Mouse (Mus musculus) left cerebral cortex, postnatal 4 days (tissue): ENCODE results near the gene Pde8a. TPM values are rescaled to one million over a fixed set of nuclear protein-coding genes. Genes with fewer than 3 reads are reported as not detected.

ENCODE experiments used
- DNase-seq: peaks from one replicate; pipeline ENCODE4 v3.0.0-alpha.2; 2022
- intact Hi-C: fragments of 180-260 bp; cut with DNase I; formaldehyde crosslinking; loops from one replicate; pipeline ENCODE4 v1.15.1; 2025
- total RNA-seq, 2 experiments: library from RNA; stranded (reverse); gene quantifications; 2 replicates each; pipeline ENCODE4 v1.2.3; 2021

Gene Pde8a
- total RNA-seq, 2 experiments from 2014 or later = 2.4 to 4.5 TPM

GRCm38 (mm10) chr7:81209979-81210685 lies 3.3 kb upstream of the Pde8a start:
- intact Hi-C loops = no loop called here
- no peak for DNase-seq

DNA sequence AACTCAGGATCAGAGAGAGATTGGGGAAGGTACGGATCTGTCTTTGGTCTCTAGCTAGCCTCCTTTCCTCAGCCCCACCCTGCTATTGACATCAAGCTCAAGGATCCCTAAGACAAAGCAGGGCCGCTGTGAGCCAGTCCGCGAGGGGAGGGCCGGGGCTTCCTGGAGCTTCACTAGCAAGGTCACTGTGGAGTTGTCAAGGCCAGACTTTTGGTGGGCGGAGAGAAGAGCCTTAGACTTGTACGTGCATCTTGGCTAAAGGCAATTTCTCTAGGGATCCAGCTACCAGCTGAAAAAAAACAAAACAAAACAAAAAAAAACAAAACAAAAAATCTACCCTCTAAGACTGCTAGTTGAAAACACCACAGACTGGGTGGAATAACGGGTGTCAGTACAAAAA lies 1.6 kb upstream of the Pde8a start:
- intact Hi-C loops = no loop called here
- DNase-seq = no peak

- intact Hi-C loops = no loop called here
These were observed 1.1 kb upstream of the Pde8a start for GRCm38 (mm10) chr7:81212261-81212681.

GRCm38 (mm10) chr7:81212697-81213346 lies 574 bp upstream of the Pde8a start:
- peak; percentile 80 for DNase-seq
- intact Hi-C loops = no loop called here

More at GRCm38 (mm10) chr7:81212261-81212681, 1.1 kb upstream of the Pde8a start:
- peak; percentile 10 for DNase-seq

GRCm38 (mm10) chr7:81214153-81214907 lies 934 bp downstream of the Pde8a start:
- intact Hi-C loops = no loop called here
- DNase-seq = no peak

- DNase-seq = no peak
- intact Hi-C loops = no loop called here
These were observed 2.6 kb downstream of the Pde8a start for GRCm38 (mm10) chr7:81215950-81216349.

GRCm38 (mm10) chr7:81219321-81219720 lies 5.9 kb downstream of the Pde8a start:
- no peak for DNase-seq
- intact Hi-C loops = no loop called here

- intact Hi-C loops = no loop called here
- DNase-seq = no peak
These were observed 7.0 kb downstream of the Pde8a start for GRCm38 (mm10) chr7:81220381-81220780.

DNA sequence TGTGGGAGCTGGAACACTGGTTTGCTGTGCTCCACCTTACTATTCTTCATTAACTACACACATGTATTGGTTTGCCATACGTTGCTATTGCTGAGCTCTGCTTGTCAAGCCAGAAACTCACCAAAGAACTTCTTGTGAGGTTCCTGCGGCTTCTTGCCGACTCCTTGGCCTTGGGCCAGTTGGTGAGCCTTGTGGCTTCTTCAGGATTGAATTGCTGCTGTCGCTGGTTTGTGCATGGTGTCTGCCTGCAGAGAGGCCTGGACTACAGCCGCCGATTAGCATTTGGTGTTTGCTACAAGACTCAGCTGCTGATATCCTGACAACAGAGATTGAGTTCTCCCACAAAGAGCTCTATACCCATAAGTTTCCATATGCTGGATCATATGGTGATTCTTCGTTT lies 10.9 kb downstream of the Pde8a start:
- intact Hi-C loops = no loop called here
- DNase-seq = peak; percentile 17

GRCm38 (mm10) chr7:81230091-81230792 lies 16.8 kb downstream of the Pde8a start:
- intact Hi-C loops = no loop called here
- DNase-seq = no peak

- intact Hi-C loops = no loop called here
- DNase-seq = no peak
These were observed 19.3 kb downstream of the Pde8a start for GRCm38 (mm10) chr7:81232674-81233073.

DNA sequence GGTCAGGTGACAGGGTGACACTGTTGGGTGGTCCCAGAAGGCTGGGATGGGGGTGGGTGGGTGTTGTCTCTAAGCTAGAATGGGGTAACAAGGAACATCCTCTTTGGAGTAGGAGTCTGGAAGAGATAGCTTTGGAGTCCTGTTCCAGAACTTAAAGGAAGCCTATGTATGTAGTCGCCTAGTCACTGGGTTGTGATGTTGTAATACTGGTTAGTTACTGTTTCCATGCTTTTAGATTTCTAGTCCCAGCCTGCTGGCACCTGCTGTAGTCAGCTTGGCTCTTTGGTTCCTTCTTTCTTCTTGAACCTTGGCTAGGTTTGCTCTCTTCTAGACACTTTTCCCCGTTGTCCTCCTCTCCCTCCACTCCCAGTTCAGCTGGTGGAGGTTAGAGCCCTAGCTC lies 21.7 kb downstream of the Pde8a start:
- intact Hi-C loops = no loop called here
- DNase-seq = no peak

DNA sequence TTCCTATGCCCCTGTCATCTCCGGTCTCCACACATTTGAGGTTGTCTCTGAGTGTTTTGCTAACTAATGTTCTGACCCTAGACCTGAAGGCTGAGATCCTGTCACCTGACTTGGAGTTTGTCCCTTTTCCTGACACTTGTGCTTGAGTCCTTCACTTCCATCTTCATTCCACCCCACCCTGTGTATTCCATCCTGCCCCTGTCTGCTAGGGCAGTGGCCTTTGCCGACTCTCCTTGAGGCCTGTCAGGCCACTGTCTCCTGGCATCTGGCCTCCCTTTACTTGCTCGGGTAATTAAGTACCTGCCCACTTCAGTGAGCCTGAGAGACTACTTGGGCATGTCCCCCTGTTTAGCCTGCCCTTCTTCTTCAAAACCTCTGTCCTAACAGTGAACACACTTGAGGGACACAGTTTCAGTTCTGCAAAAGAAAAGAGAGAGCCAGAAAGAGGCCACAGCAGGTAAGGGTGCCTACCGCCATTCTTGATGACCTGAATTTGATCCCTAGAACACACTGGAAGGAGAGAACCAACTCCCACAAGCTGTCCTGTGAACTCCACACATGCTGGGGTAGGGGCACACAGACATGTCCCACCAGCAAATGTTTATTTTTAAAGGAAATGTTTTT lies 22.3 kb downstream of the Pde8a start:
- intact Hi-C loops = no loop called here
- DNase-seq = no peak

GRCm38 (mm10) chr7:81243361-81243760 lies 30.0 kb downstream of the Pde8a start:
- intact Hi-C loops = no loop called here
- DNase-seq = no peak

DNA sequence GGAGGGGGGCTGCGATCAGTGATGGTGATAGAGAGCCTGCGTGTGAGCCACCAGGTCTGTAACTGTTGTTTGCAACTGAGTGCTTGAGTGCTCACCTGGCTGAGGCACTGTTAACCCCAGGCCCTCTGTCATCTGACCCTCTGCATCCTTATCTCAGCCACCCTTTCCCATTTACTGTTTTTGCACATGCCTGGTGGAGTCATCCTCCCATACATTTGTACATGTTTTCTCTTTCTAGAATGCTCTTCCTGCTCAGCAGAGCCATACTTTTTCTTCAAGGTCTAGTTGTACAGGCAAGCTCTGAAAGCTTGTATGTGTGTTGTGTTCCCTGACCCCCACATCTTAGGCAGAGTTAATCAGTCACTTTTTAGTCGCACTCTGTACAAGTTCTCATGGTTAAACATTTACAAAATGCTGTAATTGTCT lies 36.5 kb downstream of the Pde8a start:
- DNase-seq = no peak
- intact Hi-C loops = no loop called here

DNA sequence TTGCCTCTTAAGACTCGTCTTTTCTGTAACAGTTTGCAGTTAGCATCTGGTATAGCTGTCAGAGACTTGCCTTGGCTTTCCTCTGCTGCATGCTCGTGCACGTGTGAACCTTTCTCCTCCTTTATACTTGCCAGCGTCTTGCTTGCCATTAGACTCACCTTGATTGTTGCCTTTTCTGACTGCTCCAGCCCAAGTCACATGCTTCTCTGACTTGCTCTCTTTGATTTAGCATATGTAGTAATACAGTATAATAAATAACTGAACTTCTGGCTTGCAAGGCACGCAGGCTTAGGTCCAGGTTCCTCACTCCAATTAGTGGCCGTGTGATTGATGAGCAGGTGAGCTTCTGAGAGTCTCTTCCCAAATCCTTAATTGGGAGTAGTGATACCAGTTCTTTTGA lies 37.2 kb downstream of the Pde8a start:
- no peak for DNase-seq
- intact Hi-C loops = no loop called here

DNA sequence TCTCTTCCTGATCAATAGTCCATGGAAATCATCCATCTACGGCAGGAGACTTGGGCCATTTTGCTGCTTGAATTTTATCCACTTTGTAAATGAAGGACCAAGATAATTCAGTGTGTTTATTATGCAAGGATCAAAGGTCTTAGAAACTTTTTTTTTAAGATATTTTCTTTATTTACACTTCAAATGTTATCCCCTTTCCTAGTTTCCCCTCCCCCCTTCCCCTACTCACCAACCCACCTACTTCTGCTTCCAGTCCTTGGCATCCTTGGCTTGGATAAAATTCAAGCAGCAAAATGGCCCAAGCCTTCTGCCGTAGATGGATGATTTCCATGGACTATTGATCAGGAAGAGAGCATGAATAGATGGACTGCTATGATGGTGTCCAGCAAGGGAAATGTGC lies 38.1 kb downstream of the Pde8a start:
- intact Hi-C loops = no loop called here
- no peak for DNase-seq

DNA sequence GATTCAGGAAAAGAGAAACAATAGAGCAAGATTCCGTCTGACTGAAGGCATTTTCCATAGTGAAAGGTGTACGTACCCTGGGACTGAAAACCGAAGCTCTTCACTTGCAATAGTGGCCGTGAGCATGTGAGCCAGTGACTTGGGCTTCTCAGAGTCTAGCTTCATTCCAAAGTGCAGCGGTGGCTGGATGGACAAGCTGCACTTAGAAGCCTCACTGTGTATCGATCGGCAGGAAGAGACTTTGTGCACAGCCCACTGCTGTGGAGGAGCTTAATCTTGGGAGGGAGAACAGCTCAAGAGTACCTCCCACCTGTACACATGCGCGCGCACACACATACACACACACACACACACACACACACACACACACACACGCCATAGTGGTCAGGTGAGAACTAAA lies 39.9 kb downstream of the Pde8a start:
- intact Hi-C loops = no loop called here
- DNase-seq = no peak

DNA sequence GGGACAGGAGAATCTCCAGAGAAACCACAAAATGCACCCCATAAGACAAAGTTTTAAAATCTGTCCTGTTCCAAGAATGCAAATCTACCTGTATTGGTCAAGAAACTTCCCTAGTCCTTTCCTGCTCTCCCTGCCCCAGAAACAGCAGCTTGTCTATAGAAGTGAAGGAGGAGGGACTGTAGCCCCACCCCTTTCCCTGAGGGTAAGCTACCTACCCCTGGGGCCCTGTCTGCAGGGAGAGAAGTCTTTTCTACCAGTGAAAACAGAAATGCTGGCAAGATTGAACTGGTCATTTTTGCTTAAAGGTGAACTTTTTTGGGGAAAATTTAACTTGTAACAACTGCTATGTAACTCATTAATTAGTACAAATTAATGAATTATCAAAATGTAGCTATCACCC lies 41.2 kb downstream of the Pde8a start:
- intact Hi-C loops = no loop called here
- no peak for DNase-seq

- peak; percentile 3 for DNase-seq
- intact Hi-C loops = no loop called here
These were observed 42.1 kb downstream of the Pde8a start for GRCm38 (mm10) chr7:81255456-81255855.

DNA sequence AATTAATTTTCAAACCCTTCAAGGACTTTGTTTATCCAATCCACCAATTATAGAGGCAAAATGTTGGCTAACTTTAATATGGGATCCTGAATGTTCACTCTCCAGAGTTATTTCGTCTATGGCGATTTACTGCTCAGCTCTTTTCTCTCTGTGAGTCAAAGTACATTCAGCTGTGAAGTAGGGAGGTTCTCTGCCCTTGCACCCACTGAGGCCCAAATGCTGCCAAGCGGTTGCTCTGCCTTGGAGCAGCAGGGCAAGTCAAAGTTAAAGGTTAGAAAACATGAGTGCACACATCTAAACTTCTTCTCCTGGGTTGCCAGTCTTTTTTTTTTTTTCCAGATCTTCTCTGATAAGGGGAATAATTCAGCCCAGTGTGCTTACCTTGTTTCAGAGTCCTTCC lies 43.4 kb downstream of the Pde8a start:
- no peak for DNase-seq
- intact Hi-C loops = no loop called here
